Mouse (Mus musculus) CD8-positive naive resting alpha-beta T cell, adult 2 months (primary cell): ENCODE data around the gene Mmp8.
A peak's percentile ranks its signal among the peaks of the same experiment; 100 is the strongest.

Experiments
- DNase-seq, 2 experiments: peaks; one replicate each; pipeline ENCODE4 v3.0.0; 2022; ENCODE audit warnings: low read depth in 2 of 2, low spot score in 2 of 2

Mmp8 gene

DNA sequence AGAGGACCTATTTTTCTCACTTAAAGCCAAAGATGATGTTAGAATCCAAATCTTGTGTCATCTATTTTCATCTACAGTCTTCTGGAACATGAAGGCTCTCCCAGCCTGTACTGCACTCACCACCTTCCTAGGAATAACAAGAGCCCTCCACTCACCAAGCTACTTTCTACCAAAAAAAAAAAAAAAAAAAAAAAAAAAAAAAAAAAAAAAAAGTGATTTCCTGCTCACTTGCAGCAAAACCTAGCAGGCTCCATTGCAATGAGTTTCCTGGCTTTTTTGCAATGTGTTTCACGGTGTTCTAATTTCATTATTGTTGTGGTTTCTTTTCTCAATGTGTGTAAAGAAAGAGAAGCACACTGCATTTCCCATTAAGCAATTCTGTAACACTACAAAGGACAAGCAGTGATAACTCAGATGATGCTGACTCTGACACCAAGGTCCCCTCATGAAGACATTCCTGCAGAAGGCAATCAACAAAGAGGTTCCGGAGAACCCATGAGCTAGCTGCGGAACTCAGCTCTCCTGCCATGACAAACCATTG is 35.1 kb downstream of the Mmp8 start:
- no peak for DNase-seq

DNA sequence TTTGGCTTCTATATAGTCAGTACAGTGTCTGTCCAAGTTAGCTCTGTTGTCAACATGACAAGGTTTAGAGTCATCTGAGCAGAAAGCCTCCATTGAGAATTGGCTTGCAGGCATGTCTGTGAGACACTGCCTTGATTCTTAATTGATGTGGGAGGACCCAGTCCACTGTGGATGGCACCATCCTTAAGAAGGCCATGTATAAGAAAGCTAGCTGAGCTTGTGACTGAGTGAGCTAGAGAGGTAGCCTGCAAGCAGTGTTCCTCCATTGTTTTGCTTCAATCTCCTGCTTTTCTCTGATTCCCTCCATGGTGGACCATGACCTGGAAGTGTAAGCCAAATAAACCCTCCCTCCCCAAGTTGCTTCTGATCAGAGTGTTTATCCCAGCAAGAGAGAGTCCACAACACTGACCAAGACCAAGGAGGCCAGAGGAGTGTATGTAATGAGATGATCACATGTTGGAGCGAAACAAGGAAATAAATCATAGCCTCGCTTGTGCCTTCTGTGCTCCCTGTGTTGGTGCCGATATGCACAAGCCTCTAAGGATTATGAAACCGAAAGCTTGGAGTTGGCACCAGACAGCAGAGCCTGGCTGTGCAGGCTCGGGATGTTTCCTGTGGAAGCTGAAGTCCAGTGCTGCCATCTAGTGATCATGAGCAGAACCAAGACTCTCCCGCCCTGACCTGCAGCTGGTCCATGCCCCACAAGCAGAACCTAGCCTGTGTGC is 36.7 kb downstream of the Mmp8 start:
- DNase-seq = peak; percentile 35 to 47

DNA sequence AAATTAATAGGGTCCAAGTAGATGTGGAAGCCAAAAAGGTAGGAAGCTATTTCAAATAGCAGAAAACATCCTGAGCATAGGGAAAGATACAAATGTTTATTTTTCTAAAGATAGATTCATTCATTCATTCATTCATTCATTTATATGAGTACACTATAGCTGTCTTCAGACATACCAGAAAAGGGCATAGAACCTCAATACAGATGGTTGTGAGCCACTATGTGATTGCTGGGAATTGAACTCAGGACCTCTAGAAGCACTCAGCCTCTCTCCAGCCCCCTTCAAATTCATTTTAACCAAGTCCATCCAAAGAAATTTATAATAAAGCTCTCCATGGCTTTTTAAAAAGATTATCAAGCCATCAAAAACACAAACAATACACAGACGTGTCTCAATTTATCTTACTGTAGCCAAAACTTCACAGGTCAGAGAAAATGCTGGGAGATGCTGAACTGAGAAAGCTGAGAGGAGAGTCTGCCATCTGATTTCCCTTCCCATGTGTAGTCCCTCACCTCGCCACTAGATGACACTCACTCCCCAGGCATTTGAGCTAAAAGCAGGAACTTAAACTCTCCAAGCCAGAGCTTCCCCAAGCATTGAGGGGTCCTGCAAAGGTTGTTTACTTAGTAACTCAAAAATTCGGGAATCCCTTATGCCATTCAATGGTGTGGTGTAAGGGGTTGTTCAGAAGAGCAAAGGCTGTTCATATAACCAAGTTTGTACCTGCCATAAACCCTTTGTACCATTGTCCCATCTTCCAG is 44.9 kb downstream of the Mmp8 start:
- DNase-seq = peak; percentile 20 to 34

DNA sequence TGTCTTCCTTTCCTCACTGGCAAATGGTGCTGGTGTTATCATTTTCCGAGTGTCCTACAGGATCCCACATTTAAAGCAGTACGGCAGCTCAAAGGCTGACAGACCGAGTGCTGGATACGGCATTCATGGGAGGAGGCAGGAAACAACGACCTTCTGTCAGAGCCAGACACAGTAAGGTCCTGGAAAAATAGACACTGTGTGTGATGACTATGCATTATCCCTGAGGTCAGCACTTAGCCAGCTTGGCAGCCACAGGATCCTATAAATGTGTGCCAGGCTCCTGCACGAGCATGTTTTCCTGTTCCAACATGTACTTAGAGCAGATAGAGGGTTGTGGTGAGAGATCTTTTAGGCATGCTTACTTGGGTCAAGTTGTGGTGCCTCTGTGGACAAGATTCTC is 45.7 kb downstream of the Mmp8 start:
- no peak for DNase-seq

DNA sequence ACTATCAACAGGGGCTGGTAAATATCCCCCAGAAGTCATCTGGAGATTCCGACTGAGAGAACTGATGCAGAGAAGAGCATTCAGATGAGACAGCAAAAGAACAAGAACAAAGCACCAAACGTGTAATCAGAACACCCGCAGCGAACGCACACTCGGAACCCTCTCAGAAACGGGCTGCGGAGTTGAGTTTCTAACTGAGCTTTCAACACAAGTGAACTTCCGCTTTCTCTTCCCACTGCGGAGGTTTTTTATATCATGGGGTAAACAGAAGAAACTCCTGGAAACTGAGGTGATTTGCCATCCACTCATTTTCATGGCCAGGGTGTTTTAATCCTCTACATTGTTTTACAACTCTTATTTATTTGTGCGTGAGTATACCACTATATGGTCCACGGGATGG is 47.4 kb downstream of the Mmp8 start:
- DNase-seq = no peak
